Mouse (Mus musculus) megakaryocyte, embryonic 14.5 days (primary cell): ENCODE results near the gene Znrf4. TPM values are rescaled to one million over a fixed set of nuclear protein-coding genes. Genes with fewer than 3 reads are reported as not detected.

Experiments used
- H3K27me3 ChIP-seq: replicated peaks from 2 replicates; pipeline ENCODE3; 2012; ENCODE audit warnings: inconsistent platforms
- H3K36me3 ChIP-seq: replicated peaks from 2 replicates; pipeline ENCODE3; 2012; ENCODE audit warnings: low read length, inconsistent platforms, mixed read lengths
- H3K4me1 ChIP-seq: 2 replicates; pipeline ENCODE4 v1.6.1; 2012; ENCODE audit warnings: inconsistent platforms
- H3K4me3 ChIP-seq: replicated peaks from 2 replicates; pipeline ENCODE3; 2012; ENCODE audit warnings: moderate library complexity, mild to moderate bottlenecking, inconsistent platforms
- H3K9me3 ChIP-seq: 2 replicates; pipeline ENCODE4 v1.6.1; 2012; ENCODE audit warnings: inconsistent platforms
- FLI1 ChIP-seq: IDR thresholded peaks from 2 replicates; pipeline ENCODE4 v1.6.1; 2012; ENCODE audit warnings: low read length, inconsistent platforms, mixed read lengths
- GATA1 ChIP-seq: IDR thresholded peaks from 3 replicates; pipeline ENCODE4 v1.6.1; 2012; ENCODE audit warnings: mixed read lengths, low read length, inconsistent platforms, borderline replicate concordance
- polyA plus RNA-seq: library from polyadenylated mRNA; stranded (reverse); fragments of >175 nt; gene quantifications from 2 replicates; pipeline ENCODE4 v1.2.3, GENCODE M21; 2012; ENCODE audit warnings: low replicate concordance; ENCODE audit not compliant: insufficient read depth

The Znrf4 gene
- 0.22 TPM in 1 of 2 replicates, not detected in the other for polyA plus RNA-seq

- H3K36me3 ChIP-seq = no peaks in the 10 kb centered on the region
- H3K4me3 ChIP-seq = peak within 1 kb of the TSS; percentile 67
- H3K4me1 ChIP-seq = peaks cover 33% of the 10 kb centered on the region
- TF ChIP-seq FLI1 (no peak), GATA1 (no peak)
- peaks cover 42% of the 10 kb centered on the region for H3K9me3 ChIP-seq
- peaks cover 88% of the 10 kb centered on the region for H3K27me3 ChIP-seq
Observed at GRCm38 (mm10) chr17:56512310-56512709, at the start of gene Znrf4. Gene Znrf4 (minus strand): TSS chr17:56512431.

GRCm38 (mm10) chr17:56561866-56562265 is 49.6 kb upstream of the Znrf4 start:
- Histone ChIP-seq H3K36me3 (peaks cover 76% of the 10 kb centered on the region), H3K9me3 (no peaks in the 10 kb centered on the region), H3K27me3 (no peaks in the 10 kb centered on the region), H3K4me1 (peaks cover 41% of the 10 kb centered on the region), H3K4me3 (no peak overlapping the region)
- no peak for TF ChIP-seq FLI1
- no peak for TF ChIP-seq GATA1

GRCm38 (mm10) chr17:56560131-56560530 is 47.9 kb upstream of the Znrf4 start:
- H3K9me3 ChIP-seq = no peaks in the 10 kb centered on the region
- peaks cover 32% of the 10 kb centered on the region for H3K4me1 ChIP-seq
- peaks cover 61% of the 10 kb centered on the region for H3K36me3 ChIP-seq
- H3K27me3 ChIP-seq = no peaks in the 10 kb centered on the region
- TF ChIP-seq FLI1 (no peak), GATA1 (no peak)
- no peak overlapping the region for H3K4me3 ChIP-seq

- TF ChIP-seq FLI1 (no peak), GATA1 (no peak)
Observed at GRCm38 (mm10) chr17:56559386-56559785, 47.2 kb upstream of the Znrf4 start.

GRCm38 (mm10) chr17:56558448-56558847 is 46.2 kb upstream of the Znrf4 start:
- Histone ChIP-seq H3K36me3 (peaks cover 45% of the 10 kb centered on the region), H3K9me3 (no peaks in the 10 kb centered on the region), H3K4me1 (peaks cover 31% of the 10 kb centered on the region), H3K27me3 (peaks cover 9% of the 10 kb centered on the region), H3K4me3 (no peak overlapping the region)
- TF ChIP-seq GATA1 (no peak), FLI1 (no peak)

More at GRCm38 (mm10) chr17:56559386-56559785, 47.2 kb upstream of the Znrf4 start:
- Histone ChIP-seq H3K27me3 (peaks cover 4% of the 10 kb centered on the region), H3K36me3 (peaks cover 53% of the 10 kb centered on the region), H3K9me3 (no peaks in the 10 kb centered on the region), H3K4me3 (no peak overlapping the region), H3K4me1 (peaks cover 33% of the 10 kb centered on the region)

- peaks cover 10% of the 10 kb centered on the region for H3K27me3 ChIP-seq
- TF ChIP-seq GATA1 (no peak), FLI1 (no peak)
- H3K9me3 ChIP-seq = no peaks in the 10 kb centered on the region
- peak within 1 kb of the TSS; percentile 2 for H3K4me3 ChIP-seq
- peaks cover 16% of the 10 kb centered on the region for H3K4me1 ChIP-seq
- peaks cover 27% of the 10 kb centered on the region for H3K36me3 ChIP-seq
Observed at GRCm38 (mm10) chr17:56554122-56554551, 41.9 kb upstream of the Znrf4 start, which contains the start of gene Gm20219. Gene Gm20219 (minus strand): TSS chr17:56554387.

GRCm38 (mm10) chr17:56552781-56553363 is 40.6 kb upstream of the Znrf4 start:
- Histone ChIP-seq H3K9me3 (no peaks in the 10 kb centered on the region), H3K4me1 (peaks cover 15% of the 10 kb centered on the region; the same call in 1 of the 2 replicates), H3K27me3 (peaks cover 16% of the 10 kb centered on the region), H3K36me3 (peaks cover 25% of the 10 kb centered on the region), H3K4me3 (no peak overlapping the region)
- no peak for TF ChIP-seq GATA1
- TF ChIP-seq FLI1 = no peak

GRCm38 (mm10) chr17:56551841-56552581 is 39.8 kb upstream of the Znrf4 start:
- TF ChIP-seq GATA1 = no peak
- no peak for TF ChIP-seq FLI1
- peaks cover 23% of the 10 kb centered on the region for H3K36me3 ChIP-seq
- peaks cover 20% of the 10 kb centered on the region for H3K27me3 ChIP-seq
- no peaks in the 10 kb centered on the region for H3K9me3 ChIP-seq
- H3K4me1 ChIP-seq = peaks cover 15% of the 10 kb centered on the region; the same call in 1 of the 2 replicates
- H3K4me3 ChIP-seq = no peak overlapping the region

- H3K27me3 ChIP-seq = peaks cover 23% of the 10 kb centered on the region
- H3K9me3 ChIP-seq = no peaks in the 10 kb centered on the region
- no peak for TF ChIP-seq FLI1
- no peak for TF ChIP-seq GATA1
- H3K36me3 ChIP-seq = peaks cover 20% of the 10 kb centered on the region
- peaks cover 18% of the 10 kb centered on the region for H3K4me1 ChIP-seq
- no peak overlapping the region for H3K4me3 ChIP-seq
Observed at GRCm38 (mm10) chr17:56550784-56551475, 38.7 kb upstream of the Znrf4 start.
